Mouse (Mus musculus): Measurements from ENCODE around the gene Cmtm3. TPM values are rescaled to one million over a fixed set of nuclear protein-coding genes. Genes with fewer than 3 reads are reported as not detected.

Gene Cmtm3
- polyA plus RNA-seq, 1 experiment: 20.9 TPM

Other genes with a start within 250 kb of the Cmtm3 start
- 9.0 and 14.2 TPM in 2 replicates for gene Cdh5, start 237.8 kb upstream of the Cmtm3 start, polyA plus RNA-seq (2012; rRNA removed)
- gene Bean1, start 169.0 kb upstream of the Cmtm3 start, polyA plus RNA-seq (2012; rRNA removed): 4.9 and 5.2 TPM in 2 replicates
- 8.8 and 9.0 TPM in 2 replicates for gene Tk2, start 90.9 kb upstream of the Cmtm3 start, polyA plus RNA-seq (2012; rRNA removed)
- 2.8 and 4.1 TPM in 2 replicates for gene Cklf, start 88.5 kb upstream of the Cmtm3 start, polyA plus RNA-seq (2012; rRNA removed)
- not detected in 2 replicates for gene Cmtm2a, start 46.2 kb upstream of the Cmtm3 start, polyA plus RNA-seq (2012; rRNA removed)
- gene Gm45711, start 29.3 kb upstream of the Cmtm3 start, polyA plus RNA-seq (2012; rRNA removed): not detected in 2 replicates
- gene Cmtm1, start 29.3 kb upstream of the Cmtm3 start, polyA plus RNA-seq (2012; rRNA removed): not detected in 2 replicates
- gene Gm11020, start 17.8 kb upstream of the Cmtm3 start, polyA plus RNA-seq (2012; rRNA removed): not detected in 2 replicates
- gene Cmtm2b, start 17.2 kb upstream of the Cmtm3 start, polyA plus RNA-seq (2012; rRNA removed): not detected in 2 replicates
- 20.9 and 29.5 TPM in 2 replicates for gene Cmtm4, start 56.4 kb downstream of the Cmtm3 start, polyA plus RNA-seq (2012; rRNA removed)
- 9.9 and 12.2 TPM in 2 replicates for gene Dync1li2, start 103.6 kb downstream of the Cmtm3 start, polyA plus RNA-seq (2012; rRNA removed)
- gene Terb1, start 170.5 kb downstream of the Cmtm3 start, polyA plus RNA-seq (2012; rRNA removed): 0.02 and 0.04 TPM in 2 replicates
- 9.9 and 10.4 TPM in 2 replicates for gene Nae1, start 195.2 kb downstream of the Cmtm3 start, polyA plus RNA-seq (2012; rRNA removed)
- gene Car7, start 195.3 kb downstream of the Cmtm3 start, polyA plus RNA-seq (2012; rRNA removed): 1.4 and 1.9 TPM in 2 replicates